Mouse (Mus musculus) heart, postnatal 0 days (tissue): ENCODE results near the gene Notch2.

Experiments used
- CTCF ChIP-seq: IDR thresholded peaks from 2 replicates; pipeline ENCODE4 v1.5.1; 2016; ENCODE audit warnings: antibody characterized with exemption, control low read depth, low read depth
- EP300 ChIP-seq: IDR thresholded peaks from 2 replicates; pipeline ENCODE4 v1.6.1; 2016; ENCODE audit warnings: antibody characterized with exemption, low read depth

DNA sequence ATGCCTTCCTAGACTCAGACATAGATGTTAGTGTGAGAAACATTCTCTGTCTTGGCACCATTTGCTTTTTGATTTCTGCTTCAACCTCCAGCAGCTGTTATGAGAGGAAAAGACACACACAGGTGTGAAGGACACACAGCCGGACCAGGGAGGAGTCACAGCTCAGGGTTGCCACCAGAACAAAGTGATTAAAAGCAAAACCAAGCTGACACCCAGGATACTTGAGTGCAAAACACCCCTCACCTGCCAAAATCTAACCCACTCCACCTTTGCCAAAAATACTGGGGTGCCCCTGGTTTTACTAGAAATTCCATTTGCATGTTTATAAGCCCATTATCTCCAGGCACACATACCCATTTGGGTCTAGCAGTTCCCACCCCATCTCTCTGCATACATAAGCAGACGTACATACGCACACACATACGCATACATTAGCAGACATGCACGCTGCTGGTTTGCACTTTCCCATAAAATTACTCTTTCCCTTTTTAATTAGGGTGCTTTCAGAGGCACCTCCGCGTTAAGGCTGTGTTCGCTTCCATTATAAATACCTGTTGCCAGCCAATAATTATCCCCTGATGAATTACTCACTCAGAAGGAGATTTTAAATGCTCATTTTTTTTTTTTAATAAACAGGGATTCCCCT, 7.2 kb upstream of the Notch2 start:
- TF ChIP-seq CTCF (no peak), EP300 (no peak)
